Mouse (Mus musculus) hindbrain, embryonic 13.5 days (tissue): ENCODE data around the gene Shbg. TPM values are rescaled to one million over a fixed set of nuclear protein-coding genes. Genes with fewer than 3 reads are reported as not detected.

ENCODE experiments used
- ATAC-seq: fragments of 200-750 bp; cut with Nextera tagmentation; 2 replicates; pipeline ENCODE4 v1.8.0; 2017; ENCODE audit warnings: moderate TSS enrichment; ENCODE audit not compliant: low FRiP score
- H3K27ac ChIP-seq: fragments of 300-500 bp; sonication (generic); 2 replicates; pipeline ENCODE4 v1.5.1; 2015; ENCODE audit warnings: inconsistent platforms, mild to moderate bottlenecking, moderate library complexity
- H3K27me3 ChIP-seq: fragments of 300-500 bp; sonication (generic); 2 replicates; pipeline ENCODE4 v1.6.1; 2015; ENCODE audit warnings: mild to moderate bottlenecking, inconsistent platforms
- H3K36me3 ChIP-seq: fragments of 300-500 bp; sonication (generic); 2 replicates; pipeline ENCODE4 v1.6.1; 2015; ENCODE audit warnings: mild to moderate bottlenecking, inconsistent platforms
- H3K4me1 ChIP-seq: fragments of 300-500 bp; sonication (generic); replicated peaks from 2 replicates; pipeline ENCODE4 v1.6.1; 2015; ENCODE audit warnings: inconsistent platforms
- H3K4me2 ChIP-seq: fragments of 300-500 bp; sonication (generic); 2 replicates; pipeline ENCODE4 v1.6.1; 2015; ENCODE audit warnings: inconsistent platforms, mild to moderate bottlenecking, moderate library complexity
- H3K4me3 ChIP-seq: fragments of 300-500 bp; sonication (generic); 2 replicates; pipeline ENCODE4 v1.5.1; 2015; ENCODE audit warnings: mild to moderate bottlenecking, inconsistent platforms
- H3K9ac ChIP-seq: fragments of 300-500 bp; sonication (generic); 2 replicates; pipeline ENCODE4 v1.6.1; 2015; ENCODE audit warnings: mild to moderate bottlenecking, inconsistent platforms
- H3K9me3 ChIP-seq: fragments of 300-500 bp; sonication (generic); 2 replicates; pipeline ENCODE4 v1.6.1; 2016; ENCODE audit warnings: inconsistent platforms
- WGBS: fragments of 180-500 bp; shearing (Covaris S2); methylation state at CpG from one replicate; pipeline ENCODE4 v1.1.7; 2015; 5-methylcytosine and 5-hydroxymethylcytosine counted together
- microRNA counts: library from miRNA; unstranded; fragments of <30 nt; microRNA quantifications from one replicate; lab custom pipeline; 2016
- microRNA-seq: library from miRNA; unstranded; fragments of <30 nt; microRNA quantifications from one replicate; pipeline ENCODE4, GENCODE M21; 2016
- polyA plus RNA-seq: library from polyadenylated mRNA; unstranded; fragments of >200 nt; fragmentation: Nextera tagmentation; extraction: Ambion mirVana; gene quantifications from 2 replicates; pipeline ENCODE4 v1.2.1, GENCODE M21; 2015

Shbg gene
- polyA plus RNA-seq, 1 experiment from 2014 or later = not detected

DNA sequence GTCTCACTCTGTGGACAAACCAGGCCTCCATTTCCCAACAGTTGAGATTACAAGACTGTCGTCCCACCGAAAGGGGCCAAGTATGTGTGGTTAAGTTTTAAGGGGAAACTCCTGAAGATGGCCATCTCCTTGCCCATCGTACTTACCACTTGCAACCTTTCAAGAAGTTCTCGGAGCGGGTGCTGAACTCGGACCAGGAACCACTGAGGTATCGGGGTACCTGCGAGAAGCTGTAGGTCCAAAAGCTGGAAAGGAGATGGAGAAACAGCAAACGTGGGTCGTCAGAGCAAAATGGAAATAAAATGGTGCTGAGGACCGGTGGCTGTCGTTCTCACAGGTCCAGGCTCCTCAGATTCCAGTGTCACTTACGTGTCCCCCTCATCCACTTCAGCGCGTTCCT, 39.4 kb downstream of the Shbg start:
- no peaks in the 10 kb centered on the region for H3K27me3 ChIP-seq
- H3K4me1 ChIP-seq = peaks cover 53% of the 10 kb centered on the region
- peak overlapping the region; percentile 90 for H3K9ac ChIP-seq
- no peak overlapping the region for H3K27ac ChIP-seq
- H3K4me3 ChIP-seq = peak overlapping the region; percentile 85
- no peaks in the 10 kb centered on the region for H3K9me3 ChIP-seq
- no peak for ATAC-seq
- H3K4me2 ChIP-seq = peak overlapping the region; percentile 91
- H3K36me3 ChIP-seq = 0 out of 2 replicates have a peak, but pooled peaks cover 12% of the 10 kb centered on the region
- 14% methylated on average over 15 of the region's 15 CpGs for WGBS

DNA sequence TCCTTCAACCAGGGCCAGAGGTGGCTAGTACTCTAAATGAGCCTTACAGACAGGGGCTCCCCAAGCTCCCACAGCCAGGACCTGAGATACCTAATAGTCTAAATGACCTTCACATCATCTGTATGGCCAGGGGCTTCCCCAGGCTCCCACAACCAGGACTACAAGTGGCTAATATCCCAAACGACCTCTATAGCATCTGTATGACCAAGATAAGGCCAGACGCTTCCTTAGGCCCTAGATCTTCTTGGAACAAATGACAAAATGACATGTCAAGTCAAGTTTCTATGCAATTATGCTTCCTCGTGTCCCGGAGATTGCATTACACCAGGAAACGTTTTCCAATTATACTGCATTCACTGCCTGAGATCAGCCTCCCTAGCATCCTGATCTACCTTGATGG, 41.4 kb downstream of the Shbg start:
- Histone ChIP-seq H3K4me3 (no peak overlapping the region), H3K36me3 (peaks cover 30% of the 10 kb centered on the region), H3K27ac (no peak overlapping the region), H3K9ac (no peak overlapping the region), H3K4me2 (no peak overlapping the region), H3K9me3 (no peaks in the 10 kb centered on the region), H3K27me3 (no peaks in the 10 kb centered on the region), H3K4me1 (peaks cover 41% of the 10 kb centered on the region)
- no peak for ATAC-seq
- 80% methylated on average over 5 of the region's 5 CpGs for WGBS

DNA sequence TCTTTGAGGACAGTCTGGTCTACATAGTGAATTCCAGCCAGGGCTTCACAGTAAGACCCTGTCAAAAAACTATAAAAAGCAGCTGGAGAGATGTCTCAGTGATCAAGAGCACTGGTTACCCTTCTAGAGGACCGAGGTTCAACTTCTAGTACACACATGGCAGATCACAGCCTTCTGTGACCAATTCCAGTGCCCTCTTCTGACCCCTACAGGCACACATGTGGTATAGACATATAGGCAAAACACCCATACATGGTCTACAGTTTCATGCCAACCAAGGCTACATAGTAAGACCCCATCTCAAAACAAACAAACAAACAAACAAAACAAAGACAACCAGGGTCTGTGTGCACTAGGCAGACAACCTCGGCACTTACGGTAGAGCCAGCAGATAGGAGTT, 42.5 kb downstream of the Shbg start:
- no peak for ATAC-seq
- no peak overlapping the region for H3K27ac ChIP-seq
- WGBS = 63% methylated on average over 3 of the region's 3 CpGs
- no peaks in the 10 kb centered on the region for H3K9me3 ChIP-seq
- no peak overlapping the region for H3K9ac ChIP-seq
- no peak overlapping the region for H3K4me3 ChIP-seq
- no peaks in the 10 kb centered on the region for H3K27me3 ChIP-seq
- H3K36me3 ChIP-seq = peaks cover 40% of the 10 kb centered on the region
- peaks cover 41% of the 10 kb centered on the region for H3K4me1 ChIP-seq
- H3K4me2 ChIP-seq = no peak overlapping the region

DNA sequence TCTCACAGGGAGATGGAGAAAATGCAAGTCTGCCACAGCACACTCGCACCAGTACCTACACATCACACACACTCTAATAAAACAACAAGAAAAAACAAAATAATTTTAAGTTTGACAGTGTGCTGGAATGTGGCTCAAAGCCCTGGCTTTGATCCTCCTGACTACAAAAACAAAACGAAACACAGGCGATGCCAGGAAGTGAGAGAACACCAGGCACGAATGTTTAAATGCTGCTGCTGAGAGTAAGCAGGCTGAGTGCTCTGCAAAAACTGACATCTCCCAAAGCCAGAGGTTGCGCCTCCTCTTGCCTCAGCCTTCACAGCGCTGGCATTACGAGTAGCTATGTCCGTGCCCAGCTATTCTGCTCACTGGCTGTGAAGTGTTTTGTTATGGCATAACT, 52.6 kb downstream of the Shbg start:
- ATAC-seq = no peak
- Histone ChIP-seq H3K27me3 (no peaks in the 10 kb centered on the region), H3K4me1 (peaks cover 20% of the 10 kb centered on the region), H3K9me3 (no peaks in the 10 kb centered on the region), H3K4me2 (no peak overlapping the region), H3K36me3 (peaks cover 54% of the 10 kb centered on the region), H3K4me3 (no peak overlapping the region), H3K9ac (no peak overlapping the region), H3K27ac (no peak overlapping the region)
- WGBS = 83% methylated on average over 8 of the region's 8 CpGs

MicroRNA genes within 50 kb of the gene (microRNA counts, 519-probe panel; counts per million panel counts)
- microRNA mmu-miR-1934 (lab: Ali Mortazavi, UCI) (51.3 counts per million), microRNA mmu-miR-467f (lab: Ali Mortazavi, UCI) (3,598 counts per million, percentile 48 among the panel's probes with 10 or more counts)

Small RNAs within 50 kb of the gene (microRNA-seq; reads per million reads assigned to microRNA genes)
- 1.6 reads per million for gene Mir1934
- not detected for gene Mir467f

Other genes starting within 250 kb of the Shbg start
- 92.4 and 93.5 TPM in 2 replicates for gene Chd3, start 248.5 kb downstream of the Shbg start, polyA plus RNA-seq
- 103 and 105 TPM in 2 replicates for gene Naa38, start 222.4 kb downstream of the Shbg start, polyA plus RNA-seq
- 34.9 and 35.5 TPM in 2 replicates for gene Cyb5d1, start 222.3 kb downstream of the Shbg start, polyA plus RNA-seq
- gene Tmem88, start 219.7 kb downstream of the Shbg start, polyA plus RNA-seq = 7.1 and 8.7 TPM in 2 replicates
- gene Kdm6b, start 204.2 kb downstream of the Shbg start, polyA plus RNA-seq = 50.6 and 51.3 TPM in 2 replicates
- 2.1 and 2.7 TPM in 2 replicates for gene Dnah2, start 68.8 kb downstream of the Shbg start, polyA plus RNA-seq
- gene Efnb3, start 57.7 kb downstream of the Shbg start, polyA plus RNA-seq = 90.1 and 92.0 TPM in 2 replicates
- gene Wrap53, start 37.6 kb downstream of the Shbg start, polyA plus RNA-seq = 23.0 and 24.2 TPM in 2 replicates
- 76.3 and 78.1 TPM in 2 replicates for gene Trp53, start 37.5 kb downstream of the Shbg start, polyA plus RNA-seq
- gene Atp1b2, start 12.0 kb downstream of the Shbg start, polyA plus RNA-seq = 27.6 and 29.7 TPM in 2 replicates
- gene Sat2, start 4.1 kb upstream of the Shbg start, polyA plus RNA-seq = 28.0 and 28.1 TPM in 2 replicates
- 40.5 and 52.0 TPM in 2 replicates for gene Fxr2, start 15.1 kb upstream of the Shbg start, polyA plus RNA-seq
- gene Sox15, start 37.4 kb upstream of the Shbg start, polyA plus RNA-seq = not detected in 2 replicates
- 95.0 and 104 TPM in 2 replicates for gene Mpdu1, start 44.7 kb upstream of the Shbg start, polyA plus RNA-seq
- 9.0 and 9.8 TPM in 2 replicates for gene Cd68, start 48.2 kb upstream of the Shbg start, polyA plus RNA-seq
- gene Eif4a1, start 54.5 kb upstream of the Shbg start, polyA plus RNA-seq = 528 and 537 TPM in 2 replicates
- 94.7 and 95.9 TPM in 2 replicates for gene Senp3, start 64.2 kb upstream of the Shbg start, polyA plus RNA-seq
- 0.36 and 0.53 TPM in 2 replicates for gene Tnfsf13, start 67.9 kb upstream of the Shbg start, polyA plus RNA-seq
- gene Tnfsf12, start 77.9 kb upstream of the Shbg start, polyA plus RNA-seq = 1.8 and 3.6 TPM in 2 replicates
- gene Tnfsfm13, start 78.2 kb upstream of the Shbg start, polyA plus RNA-seq = 0.98 and 1.2 TPM in 2 replicates
- 18.8 and 20.4 TPM in 2 replicates for gene Polr2a, start 140.7 kb upstream of the Shbg start, polyA plus RNA-seq
- 0.35 and 0.87 TPM in 2 replicates for gene Slc35g3, start 144.1 kb upstream of the Shbg start, polyA plus RNA-seq
- 3.2 TPM in 2 replicates for gene Zbtb4, start 148.0 kb upstream of the Shbg start, polyA plus RNA-seq
- 1.5 and 2.6 TPM in 2 replicates for gene Chrnb1, start 178.0 kb upstream of the Shbg start, polyA plus RNA-seq
- gene Fgf11, start 184.0 kb upstream of the Shbg start, polyA plus RNA-seq = 4.8 and 5.5 TPM in 2 replicates
- gene Tmem102, start 187.7 kb upstream of the Shbg start, polyA plus RNA-seq = 1.1 TPM in 2 replicates
- gene Gm39566, start 197.4 kb upstream of the Shbg start, polyA plus RNA-seq = not detected in 2 replicates
- gene Spem2, start 200.6 kb upstream of the Shbg start, polyA plus RNA-seq = 0.10 TPM in 1 of 2 replicates, not detected in the other
- gene Spem1, start 204.3 kb upstream of the Shbg start, polyA plus RNA-seq = 0.70 and 0.81 TPM in 2 replicates
- gene Nlgn2, start 219.9 kb upstream of the Shbg start, polyA plus RNA-seq = 21.4 and 22.0 TPM in 2 replicates
- 368 and 374 TPM in 2 replicates for gene Tmem256, start 220.6 kb upstream of the Shbg start, polyA plus RNA-seq
- 51.7 and 53.7 TPM in 2 replicates for gene Plscr3, start 228.5 kb upstream of the Shbg start, polyA plus RNA-seq
- 0.13 and 0.23 TPM in 2 replicates for gene Tnk1, start 240.8 kb upstream of the Shbg start, polyA plus RNA-seq